Mouse (Mus musculus) stomach, postnatal 0 days (tissue): ENCODE data around the gene Ncbp2.

Source experiments
- CTCF ChIP-seq: IDR thresholded peaks from 2 replicates; pipeline ENCODE4 v1.5.1; 2016; ENCODE audit warnings: antibody characterized with exemption, low read depth, mild to moderate bottlenecking, moderate library complexity
- EP300 ChIP-seq: optimal IDR thresholded peaks from 2 replicates; pipeline ENCODE3; 2016; ENCODE audit warnings: antibody characterized with exemption

GRCm38 (mm10) chr16:31940586-31940985 is 7.7 kb upstream of the Ncbp2 start:
- no peak for TF ChIP-seq CTCF
- TF ChIP-seq EP300: no peak
